Mouse (Mus musculus): Measurements from ENCODE around the gene Adam11.

Gene Adam11

GRCm38 (mm10) chr11:102754416-102754815 lies 6.8 kb upstream of the Adam11 start:
- DNase-seq: no peak

- no peak for DNase-seq
These were observed 5.8 kb upstream of the Adam11 start for GRCm38 (mm10) chr11:102755391-102755790.

GRCm38 (mm10) chr11:102758977-102759376 lies 2.3 kb upstream of the Adam11 start:
- DNase-seq: no peak

GRCm38 (mm10) chr11:102760805-102761308 lies 382 bp upstream of the Adam11 start:
- DNase-seq: no peak

- DNase-seq: peak; percentile 18
These were observed 1.0 kb downstream of the Adam11 start for GRCm38 (mm10) chr11:102762248-102762647.

- peak; percentile 10 for DNase-seq
These were observed 1.9 kb downstream of the Adam11 start for GRCm38 (mm10) chr11:102763009-102763767.

- DNase-seq: peak; percentile 3
These were observed 4.2 kb downstream of the Adam11 start for GRCm38 (mm10) chr11:102765416-102765815.

GRCm38 (mm10) chr11:102767055-102767670 lies 5.9 kb downstream of the Adam11 start:
- DNase-seq: peak; percentile 9

GRCm38 (mm10) chr11:102769141-102769540 lies 7.9 kb downstream of the Adam11 start:
- DNase-seq: peak; percentile 17

- DNase-seq: peak; percentile 8
These were observed 8.9 kb downstream of the Adam11 start for GRCm38 (mm10) chr11:102769993-102770661.

- DNase-seq: peak; percentile 12
These were observed 9.6 kb downstream of the Adam11 start for GRCm38 (mm10) chr11:102770662-102771435.

GRCm38 (mm10) chr11:102771916-102772714 lies 10.9 kb downstream of the Adam11 start:
- DNase-seq: no peak

GRCm38 (mm10) chr11:102772771-102773700 lies 11.8 kb downstream of the Adam11 start:
- no peak for DNase-seq

GRCm38 (mm10) chr11:102773713-102774611 lies 12.7 kb downstream of the Adam11 start:
- DNase-seq: peak; percentile 90

GRCm38 (mm10) chr11:102774621-102775141 lies 13.4 kb downstream of the Adam11 start:
- peak; percentile 77 for DNase-seq

GRCm38 (mm10) chr11:102777598-102777997 lies 16.4 kb downstream of the Adam11 start:
- DNase-seq: peak; percentile 80

- no peak for DNase-seq
These were observed 16.9 kb downstream of the Adam11 start for GRCm38 (mm10) chr11:102778165-102778564.

GRCm38 (mm10) chr11:102778597-102778996 lies 17.4 kb downstream of the Adam11 start:
- no peak for DNase-seq

- DNase-seq: no peak
These were observed 17.9 kb downstream of the Adam11 start for GRCm38 (mm10) chr11:102779081-102779638.

All from right cerebral cortex, postnatal 14 days (tissue).